Comparison of ENCODE assay signal across 8 mouse cellular contexts in genomic region chr5:143386797-143387621, GRCm38 (mm10). TPM values are rescaled to one million over a fixed set of nuclear protein-coding genes. Genes with fewer than 3 reads are reported as not detected.
A peak's percentile ranks its signal among the peaks of the same experiment; 100 is the strongest.
DNase-seq lines count a peak whose midpoint lies in the region; ATAC-seq and TF ChIP-seq lines count a peak whose summit lies in the region.

No protein-coding gene starts in this region.

- 10% methylated on average over 38 of the region's 39 CpGs for WGBS in kidney, adult 2 months
- WGBS in hindbrain, embryonic 16.5 days: 9% methylated on average over 39 of the region's 39 CpGs
- 9% methylated on average over 38 of the region's 39 CpGs for WGBS in lung, adult 2 months
- WGBS in small intestine, adult 2 months: 8% methylated on average over 39 of the region's 39 CpGs

- ATAC-seq in common myeloid progenitor, adult 5-6 weeks (replicated peaks; ENCODE audit: low read depth, poor library complexity, severe bottlenecking): peak; percentile 44
- peak; percentile 75 for ATAC-seq in hindbrain, embryonic 16.5 days

- no peak for TF ChIP-seq CTCF in kidney, adult 2 months (conservative IDR thresholded peaks at IDR 0.05; ENCODE audit: insufficient read depth, insufficient read length, low read depth, low read length)
- TF ChIP-seq CTCF in lung, adult 2 months (IDR thresholded peaks at IDR 0.05; ENCODE audit: insufficient read depth, low read length): no peak
- no peak for TF ChIP-seq CTCF in small intestine, adult 2 months (IDR thresholded peaks at IDR 0.05; ENCODE audit: extremely low read depth, insufficient read length, insufficient replicate concordance, low read depth, low read length)

- H3K4me2 ChIP-seq in hindbrain, embryonic 16.5 days (ENCODE audit: low read length): peak overlapping the region; percentile 92

- H3K9ac ChIP-seq in hindbrain, embryonic 16.5 days (ENCODE audit: low read depth, low read length): peak overlapping the region; percentile 63

- no peak overlapping the region for H3K4me3 ChIP-seq in kidney, adult 2 months (ENCODE audit: insufficient read depth, low read depth, low read length)
- H3K4me3 ChIP-seq in hindbrain, embryonic 16.5 days (ENCODE audit: low read length): peak overlapping the region; percentile 45
- no peak overlapping the region for H3K4me3 ChIP-seq in lung, adult 2 months (replicated peaks; ENCODE audit: extremely low read depth, low read depth, low read length)
- peak overlapping the region; percentile 49 for H3K4me3 ChIP-seq in small intestine, adult 2 months (ENCODE audit: low read depth, low read length)

- peak; percentile 18 for DNase-seq in kidney, adult 2 months
- no peak for DNase-seq in kidney, adult 11 months
- peak; percentile 13 for DNase-seq in lung, adult 2 months
- DNase-seq in MN1 (ENCODE audit: low spot score): no peak
- no peak for DNase-seq in thymus, adult 18-20 months

- no peak overlapping the region for H3K27ac ChIP-seq in kidney, adult 2 months (ENCODE audit: insufficient read depth, low read depth, low read length)
- H3K27ac ChIP-seq in hindbrain, embryonic 16.5 days (ENCODE audit: low read depth, low read length): no peak overlapping the region
- H3K27ac ChIP-seq in small intestine, adult 2 months (ENCODE audit: insufficient read depth, low read depth, low read length): no peak overlapping the region

- no peaks in the 10 kb centered on the region for H3K9me3 ChIP-seq in hindbrain, embryonic 16.5 days (ENCODE audit: control insufficient read depth, low read length)

- no peaks in the 10 kb centered on the region for H3K36me3 ChIP-seq in kidney, adult 2 months (ENCODE audit: control insufficient read depth, insufficient read depth, low read length)
- H3K36me3 ChIP-seq in hindbrain, embryonic 16.5 days (ENCODE audit: control insufficient read depth, insufficient read depth, low read length): no peaks in the 10 kb centered on the region
- no peaks in the 10 kb centered on the region for H3K36me3 ChIP-seq in small intestine, adult 2 months (ENCODE audit: control insufficient read depth, insufficient read depth, low read length)

- no peaks in the 10 kb centered on the region for H3K27me3 ChIP-seq in kidney, adult 2 months (replicated peaks; ENCODE audit: control insufficient read depth, insufficient read depth, low read length)
- H3K27me3 ChIP-seq in hindbrain, embryonic 16.5 days (replicated peaks; ENCODE audit: control insufficient read depth, insufficient read depth, low read length): peaks cover 15% of the 10 kb centered on the region
- H3K27me3 ChIP-seq in small intestine, adult 2 months (ENCODE audit: control insufficient read depth, insufficient read depth, low read length): peaks cover 8% of the 10 kb centered on the region

- H3K4me1 ChIP-seq in kidney, adult 2 months (ENCODE audit: control insufficient read depth, insufficient read depth, low read length): peaks cover 4% of the 10 kb centered on the region; the same call in 1 of the 2 replicates
- H3K4me1 ChIP-seq in hindbrain, embryonic 16.5 days (ENCODE audit: control insufficient read depth, insufficient read depth, low read depth, low read length): peaks cover 4% of the 10 kb centered on the region; the same call in 1 of the 2 replicates
- H3K4me1 ChIP-seq in lung, adult 2 months (ENCODE audit: control insufficient read depth, insufficient read depth, low read length): no peaks in the 10 kb centered on the region; the same call in 1 of the 2 replicates
- peaks cover 7% of the 10 kb centered on the region for H3K4me1 ChIP-seq in small intestine, adult 2 months (ENCODE audit: control insufficient read depth, insufficient read depth, insufficient read length, low read length)

- TF ChIP-seq POLR2A in kidney, adult 2 months (IDR thresholded peaks at IDR 0.05; ENCODE audit: low read depth, low read length): no peak
- TF ChIP-seq POLR2A in lung, adult 2 months (IDR thresholded peaks at IDR 0.05; ENCODE audit: borderline replicate concordance, extremely low read depth, low read depth, low read length): no peak
- TF ChIP-seq POLR2A in small intestine, adult 2 months (IDR thresholded peaks at IDR 0.05; ENCODE audit: low read depth, low read length): no peak

RNA-seq across cellular contexts. Expression of gene Kdelr2, which starts 16.6 kb away (rescaled TPM):
- 91.8 and 99.4 TPM in 2 replicates for polyA plus RNA-seq in kidney, adult 2 months (2012; rRNA removed)
- 75.4 and 96.4 TPM in 2 replicates for total RNA-seq in common myeloid progenitor, adult 5-6 weeks (2017)
- polyA plus RNA-seq in hindbrain, embryonic 16.5 days (2015; fragmentation: Nextera tagmentation; extraction: Ambion mirVana): 123 and 138 TPM in 2 replicates
- polyA plus RNA-seq in lung, adult 2 months (2012; rRNA removed): 131 TPM in 2 replicates
- 163 and 240 TPM in 2 replicates for polyA plus RNA-seq in small intestine, adult 2 months (2012; rRNA removed)

RNA-seq across cellular contexts. Expression of gene Grid2ip, which starts 29.9 kb away (rescaled TPM):
- 0.13 TPM in 1 of 2 replicates, not detected in the other for polyA plus RNA-seq in kidney, adult 2 months (2012; rRNA removed)
- total RNA-seq in common myeloid progenitor, adult 5-6 weeks (2017): not detected in 2 replicates
- 0.42 and 0.51 TPM in 2 replicates for polyA plus RNA-seq in hindbrain, embryonic 16.5 days (2015; fragmentation: Nextera tagmentation; extraction: Ambion mirVana)
- 0.02 and 0.09 TPM in 2 replicates for polyA plus RNA-seq in lung, adult 2 months (2012; rRNA removed)
- 0.09 and 0.22 TPM in 2 replicates for polyA plus RNA-seq in small intestine, adult 2 months (2012; rRNA removed)

RNA-seq across cellular contexts. Expression of gene Zdhhc4, which starts 58.0 kb away (rescaled TPM):
- polyA plus RNA-seq in kidney, adult 2 months (2012; rRNA removed): 80.6 and 85.0 TPM in 2 replicates
- 35.8 and 36.3 TPM in 2 replicates for total RNA-seq in common myeloid progenitor, adult 5-6 weeks (2017)
- 75.9 and 77.0 TPM in 2 replicates for polyA plus RNA-seq in hindbrain, embryonic 16.5 days (2015; fragmentation: Nextera tagmentation; extraction: Ambion mirVana)
- polyA plus RNA-seq in lung, adult 2 months (2012; rRNA removed): 76.0 and 98.1 TPM in 2 replicates
- 24.4 and 44.6 TPM in 2 replicates for polyA plus RNA-seq in small intestine, adult 2 months (2012; rRNA removed)

Comparison
In these comparisons a context has a peak if more than half of its experiments do, and no peak if none do; other contexts are left out.
1. DNase-seq: peak in kidney, adult 2 months (single experiment) and lung, adult 2 months (single experiment); none in kidney, adult 11 months (single experiment), MN1 (single experiment) and thymus, adult 18-20 months (0 of 2).
2. H3K4me3 ChIP-seq: peak in hindbrain, embryonic 16.5 days (single experiment) and small intestine, adult 2 months (single experiment); none in kidney, adult 2 months (single experiment) and lung, adult 2 months (single experiment).